Mouse (Mus musculus) neural tube, embryonic 12.5 days (tissue): ENCODE results near the gene Kcnq1. TPM values are rescaled to one million over a fixed set of nuclear protein-coding genes. Genes with fewer than 3 reads are reported as not detected.

Experiments
- ATAC-seq: fragments of 200-750 bp; cut with Nextera tagmentation; 2 replicates; pipeline ENCODE4 v1.8.0; 2017; ENCODE audit warnings: low read depth, mild to moderate bottlenecking, moderate TSS enrichment, moderate library complexity; ENCODE audit not compliant: low FRiP score
- H3K27ac ChIP-seq: fragments of 300-500 bp; sonication (generic); 2 replicates; pipeline ENCODE4 v1.5.1; 2016
- H3K27me3 ChIP-seq: fragments of 300-500 bp; sonication (generic); replicated peaks from 2 replicates; pipeline ENCODE4 v1.6.1; 2016; ENCODE audit warnings: mild to moderate bottlenecking
- H3K36me3 ChIP-seq: fragments of 300-500 bp; sonication (generic); 2 replicates; pipeline ENCODE4 v1.6.1; 2016; ENCODE audit warnings: mild to moderate bottlenecking
- H3K4me1 ChIP-seq: fragments of 300-500 bp; sonication (generic); 2 replicates; pipeline ENCODE4 v1.6.1; 2016
- H3K4me2 ChIP-seq: fragments of 300-500 bp; sonication (generic); replicated peaks from 2 replicates; pipeline ENCODE4 v1.6.1; 2016; ENCODE audit warnings: mild to moderate bottlenecking
- H3K4me3 ChIP-seq: fragments of 300-500 bp; sonication (generic); 2 replicates; pipeline ENCODE4 v1.5.1; 2016
- H3K9ac ChIP-seq: fragments of 300-500 bp; sonication (generic); 2 replicates; pipeline ENCODE4 v1.6.1; 2016; ENCODE audit warnings: mild to moderate bottlenecking
- H3K9me3 ChIP-seq: fragments of 300-500 bp; sonication (generic); 2 replicates; pipeline ENCODE4 v1.6.1; 2016; ENCODE audit warnings: mild to moderate bottlenecking
- WGBS: fragments of 180-500 bp; shearing (Covaris S2); methylation state at CpG from one replicate; pipeline ENCODE4 v1.1.7; 2016; 5-methylcytosine and 5-hydroxymethylcytosine counted together
- polyA plus RNA-seq: library from polyadenylated mRNA; unstranded; fragments of >200 nt; fragmentation: Nextera tagmentation; extraction: Ambion mirVana; gene quantifications from 2 replicates; pipeline ENCODE4 v1.2.1, GENCODE M21; 2016

The Kcnq1 gene
- polyA plus RNA-seq, 1 experiment from 2014 or later = 0.99 TPM

DNA sequence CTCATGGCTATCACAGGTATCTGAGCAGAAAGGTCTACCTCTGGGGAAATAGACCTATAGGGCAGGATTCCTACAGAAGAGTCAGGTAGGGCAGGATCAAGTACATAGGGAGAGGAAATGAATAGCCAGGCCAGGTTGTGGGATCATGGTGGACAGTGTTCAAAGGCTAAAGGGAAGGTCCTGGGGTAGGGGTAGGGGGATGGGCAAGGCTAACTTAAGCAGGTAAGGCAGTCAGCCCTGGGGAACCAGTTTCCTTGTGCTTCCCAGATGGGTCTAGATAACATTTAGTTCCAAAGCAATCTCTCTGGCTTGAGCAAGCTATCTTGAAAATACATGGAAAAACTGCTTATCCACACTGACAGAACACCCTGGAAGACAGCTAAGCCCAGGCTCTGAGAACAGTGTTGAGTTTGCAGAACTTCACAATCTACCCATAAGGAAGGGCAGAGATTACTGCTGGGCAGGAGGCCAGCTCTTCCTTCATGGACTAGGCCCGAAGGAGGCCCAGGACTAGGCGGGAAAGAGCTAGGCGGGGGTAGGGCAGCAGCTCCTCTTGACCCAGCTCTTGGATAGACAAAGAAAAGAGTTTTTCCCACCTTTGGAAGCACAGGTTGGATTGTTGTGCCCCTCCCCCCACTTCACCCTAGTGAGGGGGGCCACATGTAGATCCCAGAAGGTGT, 235.3 kb downstream of the Kcnq1 start:
- Histone ChIP-seq H3K27ac (no peak overlapping the region), H3K9ac (no peak overlapping the region), H3K27me3 (peaks cover 7% of the 10 kb centered on the region), H3K4me1 (peaks cover 15% of the 10 kb centered on the region), H3K36me3 (no peaks in the 10 kb centered on the region), H3K4me3 (no peak overlapping the region), H3K9me3 (0 out of 2 replicates have a peak, but pooled peaks cover 8% of the 10 kb centered on the region), H3K4me2 (no peak overlapping the region)
- 86% methylated on average over 3 of the region's 3 CpGs for WGBS
- ATAC-seq = no peak

DNA sequence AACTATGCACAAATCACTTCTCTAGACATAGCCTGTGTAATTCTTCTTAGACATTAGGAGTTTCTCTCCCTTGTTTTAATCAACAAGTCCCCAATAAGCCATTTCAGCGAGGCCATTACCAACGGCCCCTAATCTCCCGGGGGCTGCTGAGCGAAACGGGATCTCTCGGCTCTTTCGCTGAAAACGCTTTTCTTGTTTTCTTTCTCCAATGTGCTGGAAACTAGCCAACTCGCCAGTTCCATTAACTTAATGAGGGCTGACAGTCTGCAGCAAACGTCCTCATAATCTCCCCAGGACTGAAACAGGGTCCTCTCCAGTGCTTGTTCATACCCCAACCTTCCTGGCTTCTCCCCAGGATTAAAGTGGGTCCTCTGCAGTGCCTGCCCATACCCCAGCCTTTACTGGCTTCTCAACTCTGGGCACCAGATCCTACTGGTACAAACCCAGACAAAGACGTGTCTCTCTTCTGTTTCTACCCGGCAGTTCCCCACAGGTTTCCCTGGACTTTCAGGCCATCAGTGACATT, 237.7 kb downstream of the Kcnq1 start:
- Histone ChIP-seq H3K36me3 (no peaks in the 10 kb centered on the region), H3K4me2 (no peak overlapping the region; the same call in 1 of the 2 replicates), H3K27me3 (peaks cover 7% of the 10 kb centered on the region)

DNA sequence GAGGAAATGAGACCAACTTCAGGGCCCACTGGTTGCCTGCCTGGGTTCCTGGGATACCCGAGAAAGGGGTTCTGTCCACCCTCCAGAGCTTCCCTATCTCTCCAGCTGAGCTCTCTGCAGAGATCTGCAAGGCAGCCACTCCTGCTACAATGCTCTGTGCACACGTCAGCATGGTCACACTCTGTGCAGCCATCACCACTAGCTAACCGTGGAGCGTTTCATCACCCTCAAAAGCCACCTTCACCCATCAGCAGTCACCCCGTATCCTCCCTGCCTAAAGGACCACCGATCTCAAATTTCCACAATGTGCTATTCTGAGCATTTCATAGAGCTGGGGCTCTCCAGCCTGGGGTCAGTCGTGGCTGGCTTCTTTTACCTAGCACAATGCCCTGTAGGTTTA, 243.1 kb downstream of the Kcnq1 start:
- Histone ChIP-seq H3K4me3 (no peak overlapping the region), H3K4me2 (no peak overlapping the region), H3K9me3 (no peaks in the 10 kb centered on the region), H3K4me1 (no peaks in the 10 kb centered on the region), H3K27me3 (peaks cover 7% of the 10 kb centered on the region), H3K9ac (no peak overlapping the region), H3K27ac (no peak overlapping the region), H3K36me3 (no peaks in the 10 kb centered on the region)
- ATAC-seq = no peak
- WGBS = 80% methylated on average over 7 of the region's 7 CpGs

More for the DNA sequence above, 237.7 kb downstream of the Kcnq1 start:
- no peak for ATAC-seq
- no peak overlapping the region for H3K4me3 ChIP-seq
- WGBS = 33% methylated on average over 12 of the region's 12 CpGs
- H3K4me1 ChIP-seq = peaks cover 15% of the 10 kb centered on the region
- H3K9ac ChIP-seq = no peak overlapping the region
- no peak overlapping the region for H3K27ac ChIP-seq
- no peaks in the 10 kb centered on the region for H3K9me3 ChIP-seq

DNA sequence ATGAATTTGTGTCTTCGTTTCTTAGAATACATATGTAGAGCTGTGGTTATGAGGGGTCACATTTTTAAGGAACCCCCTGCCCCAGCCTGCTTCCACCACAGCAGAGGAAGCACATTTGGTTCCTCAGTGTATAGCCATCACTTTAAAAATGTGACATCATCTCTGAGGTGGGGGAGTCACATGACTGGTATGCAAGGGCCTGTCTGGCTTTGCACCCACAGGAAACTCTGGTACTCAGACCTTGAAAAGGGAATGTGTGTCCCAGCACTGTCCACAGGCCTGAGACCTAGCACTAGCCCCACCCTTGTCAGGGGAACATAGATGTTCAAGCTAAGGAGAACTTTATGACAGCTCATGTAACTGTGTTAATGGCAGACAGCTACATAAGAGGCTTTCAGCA, 243.7 kb downstream of the Kcnq1 start:
- Histone ChIP-seq H3K27me3 (peaks cover 3% of the 10 kb centered on the region), H3K27ac (no peak overlapping the region), H3K36me3 (no peaks in the 10 kb centered on the region), H3K9ac (no peak overlapping the region), H3K4me3 (no peak overlapping the region), H3K4me1 (no peaks in the 10 kb centered on the region), H3K9me3 (no peaks in the 10 kb centered on the region), H3K4me2 (no peak overlapping the region)
- 95% methylated on average over 1 of the region's 1 CpGs for WGBS
- ATAC-seq = no peak

DNA sequence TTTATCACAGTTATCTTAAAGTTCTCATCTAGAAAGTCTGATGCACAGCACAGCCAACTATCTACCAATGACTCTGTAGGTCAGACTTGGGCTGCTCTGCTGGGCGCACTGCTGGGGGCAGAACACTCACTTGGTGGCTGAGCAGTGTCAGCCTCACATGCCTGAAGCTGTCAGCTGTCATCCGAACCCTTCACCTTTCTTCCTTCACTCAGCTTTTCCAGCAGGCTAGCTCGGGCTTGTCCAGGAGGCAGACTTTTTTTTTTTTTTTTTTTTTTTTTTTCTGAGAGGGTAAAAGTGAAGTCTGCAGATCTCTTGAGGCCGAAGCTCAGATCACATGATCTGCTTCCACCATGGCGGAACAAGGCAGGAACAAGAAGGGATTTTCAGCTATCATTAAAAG, 249.7 kb downstream of the Kcnq1 start:
- H3K36me3 ChIP-seq = no peaks in the 10 kb centered on the region
- no peak overlapping the region for H3K27ac ChIP-seq
- no peaks in the 10 kb centered on the region for H3K4me1 ChIP-seq
- no peak overlapping the region for H3K4me3 ChIP-seq
- no peak for ATAC-seq
- WGBS = 78% methylated on average over 5 of the region's 5 CpGs
- H3K4me2 ChIP-seq = no peak overlapping the region
- H3K9ac ChIP-seq = no peak overlapping the region
- no peaks in the 10 kb centered on the region for H3K9me3 ChIP-seq
- no peaks in the 10 kb centered on the region for H3K27me3 ChIP-seq

DNA sequence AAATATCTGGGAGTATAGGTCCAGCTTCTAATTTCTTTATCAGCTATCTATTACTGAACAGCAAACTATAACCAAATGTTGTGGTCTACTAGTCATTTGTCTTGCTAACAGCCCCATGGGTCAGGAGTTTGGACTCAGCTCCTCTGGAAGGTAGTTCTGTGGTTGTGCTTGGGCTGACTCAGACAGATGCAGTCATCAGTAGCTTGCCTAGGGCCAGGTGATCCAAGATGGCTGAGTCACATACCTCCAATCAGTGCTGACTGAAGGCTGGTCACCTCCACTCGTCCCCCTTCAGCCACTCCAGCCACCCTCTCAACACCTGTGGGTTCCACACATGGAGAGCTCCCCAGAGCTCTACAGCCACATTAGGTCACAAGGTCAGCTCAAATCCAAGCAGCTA, 250.9 kb downstream of the Kcnq1 start:
- no peaks in the 10 kb centered on the region for H3K36me3 ChIP-seq
- no peak overlapping the region for H3K27ac ChIP-seq
- H3K4me3 ChIP-seq = no peak overlapping the region
- ATAC-seq = no peak
- H3K27me3 ChIP-seq = no peaks in the 10 kb centered on the region
- H3K4me2 ChIP-seq = no peak overlapping the region
- no peaks in the 10 kb centered on the region for H3K4me1 ChIP-seq
- no peak overlapping the region for H3K9ac ChIP-seq
- 74% methylated on average over 1 of the region's 1 CpGs for WGBS
- H3K9me3 ChIP-seq = no peaks in the 10 kb centered on the region

DNA sequence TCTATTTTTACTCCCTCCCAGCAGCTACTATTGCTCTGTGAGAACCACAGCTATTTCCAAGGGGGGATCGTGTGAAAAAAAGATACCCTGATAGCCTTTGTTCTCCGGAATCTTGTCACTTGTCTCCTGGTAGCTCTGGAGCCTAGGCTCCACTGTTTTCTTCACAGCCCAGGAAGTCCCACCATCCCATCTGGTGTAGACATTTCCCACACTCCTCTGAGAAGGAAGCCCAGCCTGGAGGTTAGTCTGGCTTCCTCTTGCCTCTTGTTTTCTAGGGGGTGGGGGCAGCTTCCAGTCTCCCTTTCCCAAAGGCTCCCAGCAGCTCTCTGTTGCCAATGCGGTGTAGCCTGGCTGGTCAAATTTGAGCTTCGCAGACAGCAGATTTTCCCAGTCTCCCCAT, 251.7 kb downstream of the Kcnq1 start:
- Histone ChIP-seq H3K27me3 (no peaks in the 10 kb centered on the region), H3K9ac (no peak overlapping the region), H3K4me1 (no peaks in the 10 kb centered on the region), H3K9me3 (no peaks in the 10 kb centered on the region), H3K27ac (no peak overlapping the region), H3K4me3 (no peak overlapping the region), H3K36me3 (no peaks in the 10 kb centered on the region), H3K4me2 (no peak overlapping the region)
- no peak for ATAC-seq
- 76% methylated on average over 4 of the region's 4 CpGs for WGBS

DNA sequence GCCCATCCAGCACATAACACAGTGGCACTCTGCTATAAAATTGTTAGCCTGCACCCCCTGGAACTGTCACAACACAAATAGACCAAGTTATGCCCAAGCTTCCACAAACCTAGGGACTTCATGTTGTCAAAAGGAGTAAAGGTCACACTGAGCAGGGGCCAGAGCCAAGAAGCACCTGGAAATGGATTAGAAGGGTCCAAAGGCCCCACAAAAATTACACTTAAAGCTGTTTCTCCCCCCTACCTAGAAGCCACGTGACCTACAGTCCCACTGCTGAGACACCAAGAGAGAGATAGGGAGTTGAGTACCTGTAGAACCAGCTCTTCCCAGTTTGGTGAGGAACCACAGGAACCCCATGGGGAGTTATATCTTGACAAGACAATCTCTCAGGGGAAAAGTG, 253.6 kb downstream of the Kcnq1 start:
- Histone ChIP-seq H3K4me2 (no peak overlapping the region), H3K27ac (no peak overlapping the region), H3K4me3 (no peak overlapping the region), H3K27me3 (no peaks in the 10 kb centered on the region), H3K9me3 (no peaks in the 10 kb centered on the region), H3K4me1 (no peaks in the 10 kb centered on the region), H3K36me3 (no peaks in the 10 kb centered on the region), H3K9ac (no peak overlapping the region)
- no peak for ATAC-seq
- WGBS = 79% methylated on average over 1 of the region's 1 CpGs

DNA sequence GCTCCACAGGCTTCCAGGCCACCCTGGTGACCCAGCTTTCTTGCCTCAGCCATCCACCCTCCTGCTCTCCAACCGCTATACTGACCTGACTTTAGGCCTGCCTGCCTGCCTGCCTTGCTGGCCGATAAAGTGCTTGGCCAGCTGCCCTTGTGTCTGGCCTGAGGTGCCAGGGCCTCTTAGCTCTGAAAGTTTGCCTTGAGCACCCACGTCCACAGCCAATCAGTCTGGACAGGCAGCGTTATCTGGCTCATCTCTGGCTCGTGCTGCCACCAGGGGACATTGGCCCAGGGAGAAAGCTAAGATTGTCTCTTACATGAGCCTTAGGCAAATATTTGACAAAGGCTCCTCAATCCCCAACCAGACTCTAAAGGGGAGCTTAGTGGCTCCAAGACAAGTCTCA, 254.6 kb downstream of the Kcnq1 start:
- H3K27me3 ChIP-seq = no peaks in the 10 kb centered on the region
- no peaks in the 10 kb centered on the region for H3K9me3 ChIP-seq
- H3K4me3 ChIP-seq = no peak overlapping the region
- H3K4me2 ChIP-seq = no peak overlapping the region
- H3K36me3 ChIP-seq = no peaks in the 10 kb centered on the region
- no peak overlapping the region for H3K27ac ChIP-seq
- no peak overlapping the region for H3K9ac ChIP-seq
- 81% methylated on average over 5 of the region's 5 CpGs for WGBS
- no peak for ATAC-seq
- H3K4me1 ChIP-seq = no peaks in the 10 kb centered on the region

DNA sequence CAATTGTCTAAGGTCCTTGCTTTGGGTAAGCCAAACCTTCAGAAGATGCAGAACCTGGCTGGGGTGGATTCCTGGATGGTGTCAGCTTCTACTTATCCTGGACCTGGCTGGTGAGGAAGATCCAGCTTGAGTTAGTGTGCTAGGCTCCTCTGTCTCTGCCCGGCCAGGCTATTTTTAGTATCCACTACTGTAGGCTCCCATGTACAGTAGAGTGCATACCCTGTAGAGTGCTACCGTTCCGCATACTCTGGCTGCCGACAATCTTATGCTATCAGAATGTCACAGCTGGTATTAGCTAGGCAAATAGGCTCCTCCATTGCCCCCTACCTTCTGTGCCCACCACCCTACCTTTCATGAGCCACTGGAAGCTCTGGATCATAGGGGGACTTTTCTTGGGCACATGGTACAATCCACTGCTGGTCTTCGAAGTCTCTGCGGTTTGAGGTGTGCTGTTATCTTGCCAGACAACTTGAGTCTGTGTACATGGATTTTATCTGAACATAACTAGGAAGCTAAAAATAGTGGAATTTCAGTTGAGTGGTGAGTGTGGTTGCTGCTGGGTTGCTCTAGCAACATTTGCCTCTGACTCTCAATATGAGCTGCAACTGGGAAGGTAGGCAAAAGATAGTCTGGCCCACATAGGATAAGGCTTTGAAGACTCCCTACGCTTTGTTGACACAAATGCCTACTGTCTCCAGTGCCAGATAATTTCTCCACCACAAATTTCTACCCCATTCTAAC, 258.1 kb downstream of the Kcnq1 start:
- H3K36me3 ChIP-seq = no peaks in the 10 kb centered on the region
- H3K4me1 ChIP-seq = 0 out of 2 replicates have a peak, but pooled peaks cover 4% of the 10 kb centered on the region
- no peak overlapping the region for H3K9ac ChIP-seq
- ATAC-seq = no peak
- H3K4me2 ChIP-seq = no peak overlapping the region
- H3K4me3 ChIP-seq = no peak overlapping the region
- no peaks in the 10 kb centered on the region for H3K27me3 ChIP-seq
- 95% methylated on average over 7 of the region's 7 CpGs for WGBS
- no peak overlapping the region for H3K27ac ChIP-seq
- H3K9me3 ChIP-seq = no peaks in the 10 kb centered on the region

DNA sequence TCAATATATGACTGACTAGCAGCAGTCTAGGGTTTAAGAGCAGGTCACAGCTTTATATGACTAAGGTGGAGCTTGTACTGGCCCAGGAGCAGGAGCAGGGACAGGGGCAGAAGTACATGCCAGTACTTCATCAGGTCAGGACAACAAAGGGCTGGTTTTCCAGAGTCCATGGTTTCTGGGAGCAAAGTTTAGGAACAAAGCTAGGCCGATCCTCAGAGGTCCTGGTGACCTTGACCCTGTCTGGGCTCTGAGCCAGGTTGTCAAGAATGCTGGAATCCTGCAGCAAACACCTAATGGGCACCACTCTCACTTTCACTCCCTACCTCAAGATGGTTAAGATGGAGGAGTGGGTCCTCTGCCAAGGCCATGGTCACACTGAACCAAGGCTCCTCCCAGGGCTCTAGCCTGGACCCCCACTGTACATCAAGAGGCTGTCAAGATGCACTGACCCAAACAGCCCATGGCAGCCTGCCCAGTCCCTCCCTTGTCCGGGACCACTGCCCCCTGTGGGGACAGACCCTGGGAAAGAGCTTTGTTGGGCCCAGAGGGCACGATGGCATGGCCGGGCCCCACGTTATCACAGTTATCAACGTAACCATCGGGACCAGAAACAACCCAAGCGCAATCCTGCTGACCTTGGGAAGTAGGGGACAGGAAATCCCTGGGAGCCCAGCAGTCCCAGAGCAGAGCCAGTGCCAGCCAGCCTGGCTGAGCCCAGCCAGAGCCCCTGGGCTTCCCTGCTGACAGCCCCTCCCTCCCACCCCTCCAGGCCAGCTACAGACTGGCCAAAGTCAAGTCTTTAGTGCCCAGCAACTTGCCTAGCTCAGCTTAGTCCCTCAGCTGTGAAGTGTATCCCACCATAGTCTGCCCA, 259.0 kb downstream of the Kcnq1 start:
- no peak overlapping the region for H3K4me2 ChIP-seq
- H3K4me1 ChIP-seq = 0 out of 2 replicates have a peak, but pooled peaks cover 4% of the 10 kb centered on the region
- no peak overlapping the region for H3K9ac ChIP-seq
- H3K27ac ChIP-seq = no peak overlapping the region
- H3K4me3 ChIP-seq = no peak overlapping the region
- no peaks in the 10 kb centered on the region for H3K27me3 ChIP-seq
- H3K9me3 ChIP-seq = no peaks in the 10 kb centered on the region
- no peaks in the 10 kb centered on the region for H3K36me3 ChIP-seq
- 81% methylated on average over 8 of the region's 8 CpGs for WGBS
- no peak for ATAC-seq
